Mouse (Mus musculus): ENCODE data around the gene BC004004. TPM values are rescaled to one million over a fixed set of nuclear protein-coding genes. Genes with fewer than 3 reads are reported as not detected.

BC004004 gene
- polyA plus RNA-seq, 1 experiment from 2014 or later, result 54.2 TPM

GRCm38 (mm10) chr17:29299282-29299681, 30.7 kb downstream of the BC004004 start:
- peaks cover 11% of the 10 kb centered on the region for H3K4me1 ChIP-seq (replicated peaks)
- no peak overlapping the region for H3K4me3 ChIP-seq (replicated peaks)
- ATAC-seq (ENCODE audit: low read depth) (no peak), DNase-seq (no peak)
- no peaks in the 10 kb centered on the region for H3K27me3 ChIP-seq
- no peak overlapping the region for H3K9ac ChIP-seq
- WGBS (ENCODE audit: insufficient replicate concordance), result 88% methylated on average over 4 of the region's 4 CpGs
- no peaks in the 10 kb centered on the region for H3K9me3 ChIP-seq (replicated peaks)
- H3K36me3 ChIP-seq, result peaks cover 49% of the 10 kb centered on the region
- H3K4me2 ChIP-seq, result no peak overlapping the region
- no peak overlapping the region for H3K27ac ChIP-seq

- H3K9me3 ChIP-seq (replicated peaks), result no peaks in the 10 kb centered on the region
Observed at GRCm38 (mm10) chr17:29300926-29301325, 32.3 kb downstream of the BC004004 start.

GRCm38 (mm10) chr17:29301421-29301820, 32.8 kb downstream of the BC004004 start:
- DNase-seq (no peak), ATAC-seq (ENCODE audit: low read depth) (no peak)
- H3K27ac ChIP-seq, result no peak overlapping the region
- H3K4me3 ChIP-seq (replicated peaks), result no peak overlapping the region
- H3K27me3 ChIP-seq, result peaks cover 16% of the 10 kb centered on the region; the same call in 1 of the 2 replicates
- H3K9ac ChIP-seq, result no peak overlapping the region
- H3K9me3 ChIP-seq (replicated peaks), result no peaks in the 10 kb centered on the region
- peaks cover 44% of the 10 kb centered on the region for H3K36me3 ChIP-seq
- peaks cover 25% of the 10 kb centered on the region for H3K4me1 ChIP-seq (replicated peaks)
- WGBS (ENCODE audit: insufficient replicate concordance), result 87% methylated on average over 6 of the region's 6 CpGs
- H3K4me2 ChIP-seq, result no peak overlapping the region

More at GRCm38 (mm10) chr17:29300926-29301325, 32.3 kb downstream of the BC004004 start:
- DNase-seq, result no peak
- ATAC-seq (ENCODE audit: low read depth), result no peak
- peaks cover 25% of the 10 kb centered on the region for H3K4me1 ChIP-seq (replicated peaks)
- H3K4me2 ChIP-seq, result no peak overlapping the region
- peaks cover 15% of the 10 kb centered on the region; the same call in 1 of the 2 replicates for H3K27me3 ChIP-seq
- H3K36me3 ChIP-seq, result peaks cover 44% of the 10 kb centered on the region
- 89% methylated on average over 7 of the region's 7 CpGs for WGBS (ENCODE audit: insufficient replicate concordance)
- no peak overlapping the region for H3K27ac ChIP-seq
- H3K4me3 ChIP-seq (replicated peaks), result no peak overlapping the region
- H3K9ac ChIP-seq, result no peak overlapping the region

- no peak overlapping the region for H3K4me3 ChIP-seq (replicated peaks)
- 62% methylated on average over 5 of the region's 5 CpGs for WGBS (ENCODE audit: insufficient replicate concordance)
- peaks cover 39% of the 10 kb centered on the region for H3K36me3 ChIP-seq
- no peak overlapping the region for H3K9ac ChIP-seq
- no peak overlapping the region for H3K27ac ChIP-seq
- H3K9me3 ChIP-seq (replicated peaks), result no peaks in the 10 kb centered on the region
- peaks cover 16% of the 10 kb centered on the region; the same call in 1 of the 2 replicates for H3K27me3 ChIP-seq
- H3K4me2 ChIP-seq, result no peak overlapping the region
- DNase-seq (no peak), ATAC-seq (ENCODE audit: low read depth) (no peak)
- peaks cover 25% of the 10 kb centered on the region for H3K4me1 ChIP-seq (replicated peaks)
Observed at GRCm38 (mm10) chr17:29302149-29302548, 33.6 kb downstream of the BC004004 start.

GRCm38 (mm10) chr17:29303087-29303486, 34.5 kb downstream of the BC004004 start:
- 45% methylated on average over 3 of the region's 3 CpGs for WGBS (ENCODE audit: insufficient replicate concordance)
- Histone ChIP-seq H3K27ac (no peak overlapping the region), H3K36me3 (peaks cover 32% of the 10 kb centered on the region), H3K9me3 (replicated peaks) (no peaks in the 10 kb centered on the region), H3K27me3 (peaks cover 16% of the 10 kb centered on the region; the same call in 1 of the 2 replicates), H3K4me2 (no peak overlapping the region), H3K9ac (no peak overlapping the region), H3K4me3 (replicated peaks) (no peak overlapping the region), H3K4me1 (replicated peaks) (peaks cover 25% of the 10 kb centered on the region)
- ATAC-seq (ENCODE audit: low read depth) (no peak), DNase-seq (no peak)

GRCm38 (mm10) chr17:29303856-29304255, 35.3 kb downstream of the BC004004 start:
- 49% methylated on average over 3 of the region's 3 CpGs for WGBS (ENCODE audit: insufficient replicate concordance)
- Histone ChIP-seq H3K27me3 (peaks cover 16% of the 10 kb centered on the region; the same call in 1 of the 2 replicates), H3K36me3 (peaks cover 26% of the 10 kb centered on the region), H3K9ac (no peak overlapping the region), H3K4me1 (replicated peaks) (peaks cover 25% of the 10 kb centered on the region), H3K4me3 (replicated peaks) (no peak overlapping the region), H3K9me3 (replicated peaks) (no peaks in the 10 kb centered on the region), H3K27ac (no peak overlapping the region), H3K4me2 (no peak overlapping the region)
- ATAC-seq (ENCODE audit: low read depth), result no peak
- DNase-seq, result no peak

GRCm38 (mm10) chr17:29304376-29305057, 35.9 kb downstream of the BC004004 start:
- peaks cover 25% of the 10 kb centered on the region for H3K4me1 ChIP-seq (replicated peaks)
- no peaks in the 10 kb centered on the region for H3K9me3 ChIP-seq (replicated peaks)
- no peak overlapping the region for H3K4me3 ChIP-seq (replicated peaks)
- ATAC-seq (ENCODE audit: low read depth), result no peak; the same call in 1 of the 2 replicates
- H3K4me2 ChIP-seq, result no peak overlapping the region
- peaks cover 21% of the 10 kb centered on the region for H3K36me3 ChIP-seq
- H3K27me3 ChIP-seq, result peaks cover 16% of the 10 kb centered on the region; the same call in 1 of the 2 replicates
- DNase-seq, result no peak
- H3K27ac ChIP-seq, result no peak overlapping the region
- no peak overlapping the region for H3K9ac ChIP-seq
- WGBS (ENCODE audit: insufficient replicate concordance), result 18% methylated on average over 13 of the region's 13 CpGs

GRCm38 (mm10) chr17:29305058-29305806, 36.6 kb downstream of the BC004004 start:
- H3K36me3 ChIP-seq, result peaks cover 14% of the 10 kb centered on the region
- peaks cover 16% of the 10 kb centered on the region; the same call in 1 of the 2 replicates for H3K27me3 ChIP-seq
- H3K4me2 ChIP-seq, result 0 out of 2 replicates have a peak overlapping the region, but pooled peaks have one; percentile 11
- no peaks in the 10 kb centered on the region for H3K9me3 ChIP-seq (replicated peaks)
- no peak overlapping the region for H3K27ac ChIP-seq
- no peak for DNase-seq
- no peak overlapping the region for H3K9ac ChIP-seq
- no peak overlapping the region for H3K4me3 ChIP-seq (replicated peaks)
- H3K4me1 ChIP-seq (replicated peaks), result peaks cover 25% of the 10 kb centered on the region
- ATAC-seq (ENCODE audit: low read depth), result no peak
- WGBS (ENCODE audit: insufficient replicate concordance), result 23% methylated on average over 15 of the region's 15 CpGs

- Histone ChIP-seq H3K4me2 (0 out of 2 replicates have a peak overlapping the region, but pooled peaks have one; percentile 11), H3K4me1 (replicated peaks) (peaks cover 25% of the 10 kb centered on the region), H3K36me3 (peaks cover 9% of the 10 kb centered on the region), H3K27ac (no peak overlapping the region), H3K27me3 (peaks cover 16% of the 10 kb centered on the region; the same call in 1 of the 2 replicates), H3K4me3 (replicated peaks) (no peak overlapping the region), H3K9ac (no peak overlapping the region), H3K9me3 (replicated peaks) (no peaks in the 10 kb centered on the region)
- WGBS (ENCODE audit: insufficient replicate concordance), result 36% methylated on average over 7 of the region's 7 CpGs
- ATAC-seq (ENCODE audit: low read depth), result no peak
- DNase-seq, result no peak
Observed at GRCm38 (mm10) chr17:29305871-29306270, 37.3 kb downstream of the BC004004 start.

GRCm38 (mm10) chr17:29310056-29310623, 41.6 kb downstream of the BC004004 start:
- WGBS (ENCODE audit: insufficient replicate concordance), result 76% methylated on average over 21 of the region's 21 CpGs
- DNase-seq, result no peak
- no peak overlapping the region for H3K4me2 ChIP-seq
- no peak for ATAC-seq (ENCODE audit: low read depth)
- no peak overlapping the region for H3K4me3 ChIP-seq (replicated peaks)
- no peak overlapping the region for H3K27ac ChIP-seq
- H3K27me3 ChIP-seq, result peaks cover 9% of the 10 kb centered on the region; the same call in 1 of the 2 replicates
- no peaks in the 10 kb centered on the region for H3K36me3 ChIP-seq
- H3K9me3 ChIP-seq (replicated peaks), result peaks cover 5% of the 10 kb centered on the region; the same call in 1 of the 2 replicates
- H3K4me1 ChIP-seq (replicated peaks), result peaks cover 8% of the 10 kb centered on the region
- no peak overlapping the region for H3K9ac ChIP-seq

GRCm38 (mm10) chr17:29311602-29312001, 43.0 kb downstream of the BC004004 start:
- ATAC-seq (ENCODE audit: low read depth), result no peak
- Histone ChIP-seq H3K4me1 (replicated peaks) (no peaks in the 10 kb centered on the region), H3K27me3 (no peaks in the 10 kb centered on the region), H3K4me3 (replicated peaks) (no peak overlapping the region), H3K36me3 (no peaks in the 10 kb centered on the region), H3K27ac (no peak overlapping the region), H3K9ac (no peak overlapping the region), H3K4me2 (no peak overlapping the region), H3K9me3 (replicated peaks) (peaks cover 5% of the 10 kb centered on the region; the same call in 1 of the 2 replicates)
- no peak for DNase-seq
- WGBS (ENCODE audit: insufficient replicate concordance), result 80% methylated on average over 8 of the region's 8 CpGs
